Mouse (Mus musculus) mouse trophoblast stem cell (cell line): ENCODE measurements around the gene Olfr1506.
"Not testable (repeated sequence)": the region's sequence is repeated elsewhere in the genome, so short reads cannot be mapped to it uniquely, and the experiment has no call there.

Experiments used
- in situ Hi-C, 2 experiments: fragments of 300-500 bp; cut with MseI, MboI; formaldehyde crosslinking; loops; 2 replicates in 1 of 2; 3 replicates in 1 of 2; pipeline ENCODE4 v1.15.1; 2025

Gene Olfr1506

DNA sequence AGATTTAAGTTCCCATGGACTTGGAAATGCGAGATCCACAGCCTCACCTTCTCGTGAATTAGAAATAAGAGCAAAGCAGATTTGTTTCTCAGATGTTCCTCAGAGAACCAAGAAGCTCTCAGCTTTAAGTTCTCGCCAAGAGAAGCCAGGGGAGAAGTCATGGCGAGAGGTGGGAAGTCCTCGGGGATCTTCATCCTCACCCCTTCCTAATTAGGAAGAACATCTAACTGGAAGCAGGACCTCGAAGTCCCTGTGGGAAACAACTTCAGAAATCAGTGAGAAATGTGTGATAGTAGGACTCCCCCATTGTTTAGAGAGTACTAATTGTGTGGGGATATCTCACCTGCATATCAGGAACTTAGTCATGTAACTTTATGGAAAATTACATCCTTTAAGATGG is at the start of gene Olfr1506:
Olfr1506 (minus strand) TSS at position 101 of the 400 bp plus-strand sequence.
- in situ Hi-C loops: not testable (repeated sequence)

GRCm38 (mm10) chr2:90270932-90271331 is 46.6 kb upstream of the Olfr1506 start, which contains the start of gene Olfr1271:
Gene Olfr1271, minus strand, starts transcription at chr2:90271032.
- in situ Hi-C loops: no loop called here

DNA sequence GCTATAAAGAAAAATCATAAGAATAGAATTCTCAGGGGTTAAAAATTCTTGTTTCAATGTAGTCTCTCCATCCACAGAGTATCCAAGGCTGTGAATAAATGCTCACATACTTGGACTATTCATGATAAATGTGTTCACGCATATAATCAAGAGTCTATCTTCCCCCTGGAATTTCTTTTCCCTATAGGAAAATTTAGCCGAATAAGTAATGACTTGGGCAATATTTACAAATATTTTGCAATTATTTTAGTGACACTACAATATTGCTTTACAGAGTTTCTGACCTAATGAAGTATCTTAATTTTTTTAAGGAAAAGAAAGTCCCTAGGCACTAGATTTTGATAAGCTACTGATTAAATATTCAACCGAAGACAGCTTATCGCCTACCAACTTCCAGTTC is 33.2 kb upstream of the Olfr1506 start, which contains the start of gene Olfr142:
Olfr142 (minus strand) TSS at position 101 of the 400 bp plus-strand sequence.
- in situ Hi-C loops: no loop called here

DNA sequence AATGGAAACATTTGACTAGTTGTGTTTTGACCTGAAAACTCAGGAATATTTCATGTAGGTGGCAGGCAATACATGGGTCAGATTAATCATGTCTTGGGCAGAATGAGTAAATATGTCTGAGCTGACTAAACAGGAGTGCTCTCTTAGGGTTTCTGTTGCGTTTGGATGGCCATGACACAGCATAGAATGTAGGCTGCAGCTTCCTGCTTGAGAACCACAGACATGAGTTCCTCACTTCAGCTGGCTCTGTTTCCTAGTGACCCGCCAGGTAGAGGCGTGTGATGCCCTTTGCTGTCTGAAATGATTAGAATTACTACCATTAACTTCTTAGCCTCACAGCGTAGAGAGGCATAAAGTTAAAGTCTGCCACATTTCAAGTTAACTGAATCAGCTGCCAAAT is 24.7 kb downstream of the Olfr1506 start:
- in situ Hi-C loops: not testable (repeated sequence)

- in situ Hi-C loops: not testable (repeated sequence)
Measured at GRCm38 (mm10) chr2:90195285-90195684, 29.0 kb downstream of the Olfr1506 start.

- in situ Hi-C loops: not testable (repeated sequence)
Measured at GRCm38 (mm10) chr2:90194750-90195149, 29.5 kb downstream of the Olfr1506 start.

- in situ Hi-C loops: not testable (repeated sequence)
Measured at GRCm38 (mm10) chr2:90187082-90187481, 37.2 kb downstream of the Olfr1506 start.

DNA sequence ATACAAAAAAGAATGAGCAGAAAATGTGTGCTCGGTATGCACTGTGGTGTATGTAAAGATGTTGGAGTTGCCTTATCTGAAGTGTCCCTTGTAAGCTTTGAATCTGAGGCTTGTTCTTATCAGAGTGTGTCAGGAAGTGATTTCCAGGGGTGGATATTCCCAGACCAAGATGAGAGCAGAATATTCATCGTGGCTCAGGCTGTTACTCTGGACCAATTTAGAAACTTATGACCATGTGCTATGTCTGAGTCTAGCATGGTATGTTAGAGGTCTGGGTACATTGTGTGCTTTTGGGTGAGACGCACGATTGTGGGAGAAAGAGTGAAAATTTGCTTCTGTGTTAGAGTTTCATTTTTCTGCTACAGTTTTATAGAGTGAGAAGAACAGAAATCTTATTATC is 38.2 kb downstream of the Olfr1506 start:
- in situ Hi-C loops: not testable (repeated sequence)
